Mouse (Mus musculus) stomach, embryonic 14.5 days (tissue): ENCODE measurements at regions not wholly inside any gene's neighbourhood (a gene's known extent, or its start where the extent isn't known, plus 50 kb on each side); places are given as distances from the start of the nearest gene placed in this dataset.
"Not testable (repeated sequence)": the region's sequence is repeated elsewhere in the genome, so short reads cannot be mapped to it uniquely, and the experiment has no call there.

Experiments
- ATAC-seq: fragments of 200-750 bp; cut with Nextera tagmentation; 2 replicates; pipeline ENCODE4 v1.8.0; 2017; ENCODE audit warnings: low read depth, moderate TSS enrichment; ENCODE audit not compliant: insufficient number of reproducible peaks, insufficient read depth, low FRiP score
- H3K27ac ChIP-seq: fragments of 300-500 bp; sonication (generic); 2 replicates; pipeline ENCODE4 v1.5.1; 2014; ENCODE audit warnings: mild to moderate bottlenecking, low read length, moderate library complexity, mixed read lengths
- H3K27me3 ChIP-seq: fragments of 300-500 bp; sonication (generic); 2 replicates; pipeline ENCODE4 v1.6.1; 2014; ENCODE audit warnings: low read length, control low read depth, mixed read lengths; ENCODE audit not compliant: control insufficient read depth, insufficient read depth
- H3K36me3 ChIP-seq: fragments of 300-500 bp; sonication (generic); 2 replicates; pipeline ENCODE4 v1.6.1; 2014; ENCODE audit warnings: mild to moderate bottlenecking, control low read depth, low read length, moderate library complexity, mixed read lengths; ENCODE audit not compliant: control insufficient read depth, insufficient read depth
- H3K4me1 ChIP-seq: fragments of 300-500 bp; sonication (generic); 2 replicates; pipeline ENCODE4 v1.6.1; 2014; ENCODE audit warnings: low read length, control low read depth, mixed read lengths; ENCODE audit not compliant: control insufficient read depth, insufficient read depth
- H3K4me2 ChIP-seq: fragments of 300-500 bp; sonication (generic); replicated peaks from 2 replicates; pipeline ENCODE4 v1.6.1; 2014; ENCODE audit warnings: low read depth, low read length, control low read depth
- H3K4me3 ChIP-seq: fragments of 300-500 bp; sonication (generic); 2 replicates; pipeline ENCODE4 v1.5.1; 2014; ENCODE audit warnings: low read depth, low read length, control low read depth
- H3K9ac ChIP-seq: fragments of 300-500 bp; sonication (generic); replicated peaks from 2 replicates; pipeline ENCODE4 v1.6.1; 2014; ENCODE audit warnings: low read depth, mild to moderate bottlenecking, control low read depth, low read length, moderate library complexity, mixed read lengths
- H3K9me3 ChIP-seq: fragments of 300-500 bp; sonication (generic); 2 replicates; pipeline ENCODE4 v1.6.1; 2016; ENCODE audit warnings: low read depth, low read length, control low read depth; ENCODE audit not compliant: control insufficient read depth
- WGBS: fragments of 180-500 bp; shearing (Covaris S2); extraction: QIAGEN DNeasy Blood & Tissue Kit; methylation state at CpG from one replicate; pipeline ENCODE4 v1.1.7; 2014; 5-methylcytosine and 5-hydroxymethylcytosine counted together

- H3K9ac ChIP-seq = no peak overlapping the region
- H3K9me3 ChIP-seq = no peaks in the 10 kb centered on the region
- ATAC-seq = no peak
- no peaks in the 10 kb centered on the region for H3K36me3 ChIP-seq
- H3K27ac ChIP-seq = no peak overlapping the region
- no peak overlapping the region for H3K4me2 ChIP-seq
- H3K4me3 ChIP-seq = no peak overlapping the region
- WGBS = 73% methylated on average over 8 of the region's 8 CpGs
- no peaks in the 10 kb centered on the region for H3K27me3 ChIP-seq
- H3K4me1 ChIP-seq = no peaks in the 10 kb centered on the region
These were observed 393.2 kb downstream of the Pid1 start for GRCm38 (mm10) chr1:83970641-83971285.

- not testable (repeated sequence) for H3K4me3 ChIP-seq, H3K4me2 ChIP-seq, H3K36me3 ChIP-seq, H3K4me1 ChIP-seq, H3K9ac ChIP-seq, H3K9me3 ChIP-seq, ATAC-seq, H3K27me3 ChIP-seq, H3K27ac ChIP-seq
These were observed 399.3 kb downstream of the Pid1 start for GRCm38 (mm10) chr1:83964631-83965030.

GRCm38 (mm10) chr1:83961761-83962160 lies 402.2 kb downstream of the Pid1 start:
- Histone ChIP-seq H3K4me3 (no peak overlapping the region), H3K9ac (no peak overlapping the region), H3K4me2 (no peak overlapping the region), H3K27me3 (no peaks in the 10 kb centered on the region), H3K9me3 (no peaks in the 10 kb centered on the region), H3K4me1 (no peaks in the 10 kb centered on the region), H3K27ac (no peak overlapping the region), H3K36me3 (no peaks in the 10 kb centered on the region)
- no peak for ATAC-seq
- 96% methylated on average over 2 of the region's 2 CpGs for WGBS

GRCm38 (mm10) chr1:83959756-83960155 lies 404.2 kb downstream of the Pid1 start:
- 78% methylated on average over 4 of the region's 4 CpGs for WGBS
- ATAC-seq = no peak

GRCm38 (mm10) chr1:83922900-83923299 lies 441.1 kb downstream of the Pid1 start:
- H3K9ac ChIP-seq = no peak overlapping the region
- H3K27ac ChIP-seq = no peak overlapping the region
- H3K4me1 ChIP-seq = no peaks in the 10 kb centered on the region
- 78% methylated on average over 2 of the region's 2 CpGs for WGBS
- H3K9me3 ChIP-seq = no peaks in the 10 kb centered on the region
- H3K27me3 ChIP-seq = no peaks in the 10 kb centered on the region
- ATAC-seq = 0 out of 2 replicates have a peak, but pooled peaks have one; percentile 42
- H3K4me3 ChIP-seq = no peak overlapping the region
- H3K36me3 ChIP-seq = no peaks in the 10 kb centered on the region
- no peak overlapping the region for H3K4me2 ChIP-seq

More at GRCm38 (mm10) chr1:83959756-83960155, 404.2 kb downstream of the Pid1 start:
- H3K27ac ChIP-seq = no peak overlapping the region
- H3K4me1 ChIP-seq = no peaks in the 10 kb centered on the region
- no peaks in the 10 kb centered on the region for H3K9me3 ChIP-seq
- no peak overlapping the region for H3K4me3 ChIP-seq
- no peak overlapping the region for H3K9ac ChIP-seq
- no peak overlapping the region for H3K4me2 ChIP-seq
- no peaks in the 10 kb centered on the region for H3K27me3 ChIP-seq
- no peaks in the 10 kb centered on the region for H3K36me3 ChIP-seq

GRCm38 (mm10) chr1:83915454-83915853 lies 448.5 kb downstream of the Pid1 start:
- H3K9ac ChIP-seq = no peak overlapping the region
- WGBS = 78% methylated on average over 5 of the region's 5 CpGs
- H3K27ac ChIP-seq = no peak overlapping the region
- H3K36me3 ChIP-seq = no peaks in the 10 kb centered on the region
- no peaks in the 10 kb centered on the region for H3K27me3 ChIP-seq
- H3K4me3 ChIP-seq = no peak overlapping the region
- H3K9me3 ChIP-seq = no peaks in the 10 kb centered on the region
- no peak for ATAC-seq
- H3K4me2 ChIP-seq = no peak overlapping the region
- no peaks in the 10 kb centered on the region for H3K4me1 ChIP-seq

GRCm38 (mm10) chr1:83907347-83907746 lies 456.6 kb downstream of the Pid1 start:
- Histone ChIP-seq H3K4me3 (no peak overlapping the region), H3K4me1 (no peaks in the 10 kb centered on the region), H3K27ac (no peak overlapping the region), H3K36me3 (no peaks in the 10 kb centered on the region), H3K9me3 (no peaks in the 10 kb centered on the region), H3K9ac (no peak overlapping the region), H3K27me3 (no peaks in the 10 kb centered on the region), H3K4me2 (no peak overlapping the region)
- no peak for ATAC-seq
- 51% methylated on average over 3 of the region's 3 CpGs for WGBS

GRCm38 (mm10) chr1:83906906-83907305 lies 457.1 kb downstream of the Pid1 start:
- H3K4me1 ChIP-seq = no peaks in the 10 kb centered on the region
- no peaks in the 10 kb centered on the region for H3K36me3 ChIP-seq
- no peak overlapping the region for H3K27ac ChIP-seq
- no peaks in the 10 kb centered on the region for H3K9me3 ChIP-seq
- no peak overlapping the region for H3K9ac ChIP-seq
- ATAC-seq = no peak
- no peak overlapping the region for H3K4me2 ChIP-seq
- no peak overlapping the region for H3K4me3 ChIP-seq
- H3K27me3 ChIP-seq = no peaks in the 10 kb centered on the region

- 90% methylated on average over 4 of the region's 4 CpGs for WGBS
- no peaks in the 10 kb centered on the region for H3K4me1 ChIP-seq
- no peak overlapping the region for H3K9ac ChIP-seq
- H3K4me3 ChIP-seq = no peak overlapping the region
- no peak overlapping the region for H3K27ac ChIP-seq
- H3K36me3 ChIP-seq = no peaks in the 10 kb centered on the region
- H3K4me2 ChIP-seq = no peak overlapping the region
- no peak for ATAC-seq
- no peaks in the 10 kb centered on the region for H3K27me3 ChIP-seq
- no peaks in the 10 kb centered on the region for H3K9me3 ChIP-seq
These were observed 463.8 kb downstream of the Pid1 start for GRCm38 (mm10) chr1:83900135-83900534.
